Mouse (Mus musculus): ENCODE results near the gene Lrrc51. TPM values are rescaled to one million over a fixed set of nuclear protein-coding genes. Genes with fewer than 3 reads are reported as not detected.

Lrrc51 gene
- polyA plus RNA-seq (2014; fragmentation: Illumina TruSeq; extraction: RNeasy Lipid Tissue Mini Kit (QIAGEN cat#74804)): 3.6 TPM

DNA sequence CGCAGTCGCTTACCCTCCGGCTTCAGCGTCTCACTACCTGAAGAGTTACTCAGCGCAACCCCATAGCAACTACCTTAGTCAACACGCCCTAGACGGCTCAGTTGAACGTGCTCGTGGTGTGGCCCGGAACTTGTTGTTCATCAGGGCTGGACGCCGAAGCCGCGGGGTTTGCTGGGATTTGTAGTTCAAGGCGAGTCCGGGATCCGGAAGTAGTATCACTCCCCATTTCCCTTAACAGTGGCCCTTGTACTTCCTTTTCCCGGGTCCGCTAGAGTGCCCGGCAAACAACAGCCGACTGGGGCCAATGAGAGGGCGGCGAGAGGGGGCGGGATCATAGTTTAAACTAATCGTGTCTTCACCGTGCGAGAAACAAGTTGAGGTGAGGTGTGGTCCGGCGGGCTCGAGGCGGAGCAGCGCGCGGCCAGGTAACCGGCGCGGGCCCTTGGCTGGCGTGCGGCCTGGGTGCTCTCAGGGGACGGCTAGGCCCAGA is at the start of gene Lrrc51, which contains the start of gene Numa1:
TSS of gene Lrrc51 (minus strand) at position 145 of the 490 bp plus-strand sequence.
TSS of gene Numa1 (plus strand) at position 361 of the 490 bp plus-strand sequence.

DNA sequence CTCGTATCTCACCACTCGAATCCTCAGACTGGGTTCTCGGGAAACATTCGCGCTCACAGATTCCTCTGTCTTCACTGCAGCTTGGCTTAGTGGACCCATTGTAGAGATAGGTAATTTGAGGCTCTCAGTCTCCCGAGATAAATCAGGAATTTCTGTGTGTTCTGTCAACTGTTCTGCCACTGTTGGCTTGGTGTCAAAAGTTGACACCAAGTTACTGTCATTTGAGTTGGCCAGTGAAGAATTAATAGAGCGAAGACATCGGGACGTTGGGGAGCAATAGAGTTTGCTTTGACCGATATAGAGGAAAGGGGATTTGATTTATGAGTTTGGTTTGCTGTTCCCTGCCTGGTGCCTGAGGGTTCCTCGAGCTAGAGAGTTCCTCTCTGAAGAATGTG is 27.4 kb downstream of the Lrrc51 start, which contains the start of gene Tomt:
TSS of gene Tomt (minus strand) at position 73 of the 395 bp plus-strand sequence.

DNA sequence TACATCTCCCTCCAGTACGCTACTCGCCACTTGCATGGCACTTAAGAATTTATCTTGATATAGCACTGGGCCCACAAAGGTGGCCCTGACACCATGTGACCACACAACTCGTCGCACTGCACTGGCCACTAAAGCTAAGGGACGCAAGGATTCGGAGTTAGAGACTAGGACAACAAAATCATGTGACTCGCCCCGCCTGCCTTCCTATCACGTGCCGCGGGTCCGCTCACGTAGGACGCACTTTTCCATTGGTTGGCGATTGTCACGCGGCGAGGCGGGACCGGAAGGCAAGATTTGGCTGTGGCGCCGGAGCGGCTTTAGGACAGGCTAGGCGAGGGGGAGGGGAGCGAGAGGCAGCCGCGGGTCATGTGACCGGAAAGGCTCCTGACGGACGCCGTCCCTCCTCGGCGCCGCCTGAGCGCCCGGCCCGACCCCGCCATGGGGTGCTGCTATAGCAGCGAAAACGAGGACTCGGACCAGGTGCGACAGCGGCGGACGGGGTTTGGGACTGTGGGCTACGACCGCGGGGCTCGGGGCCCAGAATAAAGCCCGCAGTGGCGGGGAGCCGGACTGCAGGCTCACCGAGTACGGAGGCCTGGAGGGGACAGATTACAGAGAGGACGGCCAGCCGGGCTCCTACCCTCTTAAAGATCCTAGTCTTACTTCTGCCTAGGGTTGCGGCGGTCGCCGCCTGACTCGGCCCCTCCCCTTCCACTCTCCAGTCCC is 28.0 kb downstream of the Lrrc51 start, which contains the start of gene Lamtor1:
TSS of gene Lamtor1 (plus strand) at position 344 of the 726 bp plus-strand sequence.

DNA sequence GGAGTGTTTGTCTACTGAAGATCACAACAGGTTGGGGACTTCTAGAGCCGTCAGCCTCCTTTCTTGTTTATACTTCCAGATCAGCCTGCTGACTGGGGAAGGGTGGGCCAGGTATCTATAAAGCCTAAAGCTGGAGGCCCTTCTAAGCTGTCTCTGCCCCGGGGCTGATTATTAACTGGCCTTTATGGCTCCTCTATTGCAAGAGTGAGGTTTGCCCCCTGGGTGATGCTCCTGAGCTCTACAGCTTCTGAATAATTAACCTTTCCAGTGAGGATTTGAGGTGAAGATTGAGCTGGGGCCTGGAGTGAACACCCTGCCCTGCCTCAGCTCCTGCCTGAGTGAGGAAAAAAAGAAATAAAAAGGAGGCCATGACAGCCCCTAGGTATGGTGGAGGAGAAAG is 63.1 kb downstream of the Lrrc51 start, which contains the start of gene Folr1:
TSS of gene Folr1 (minus strand) at position 160 of the 400 bp plus-strand sequence.

DNA sequence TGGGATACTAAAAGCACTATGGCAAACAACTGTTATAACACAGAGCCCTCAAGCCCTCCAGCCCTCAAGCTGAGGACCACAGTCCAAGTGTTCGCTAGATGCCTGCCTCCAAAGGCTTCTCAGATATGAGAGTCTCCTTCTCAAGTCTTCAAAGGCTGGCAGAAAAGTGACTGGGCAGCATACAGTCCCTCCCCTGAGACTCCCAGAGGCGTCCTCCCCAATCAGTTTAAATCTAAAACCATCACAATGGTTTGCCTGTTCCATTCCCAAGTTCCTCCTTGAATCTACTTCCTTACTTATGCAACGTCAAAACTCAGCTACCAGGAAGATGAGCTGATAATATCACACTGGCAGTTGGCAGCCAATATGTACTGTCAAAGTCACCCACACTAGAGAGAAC is 70.3 kb downstream of the Lrrc51 start, which contains the start of gene Anapc15:
TSS of gene Anapc15 (plus strand) at position 301 of the 400 bp plus-strand sequence.

Other genes starting within 250 kb of the Lrrc51 start
- not detected for gene Phox2a, start 115.6 kb downstream of the Lrrc51 start, polyA plus RNA-seq (2014; fragmentation: Illumina TruSeq; extraction: RNeasy Lipid Tissue Mini Kit (QIAGEN cat#74804))
- 43.3 TPM for gene Inppl1, start 95.7 kb downstream of the Lrrc51 start, polyA plus RNA-seq (2014; fragmentation: Illumina TruSeq; extraction: RNeasy Lipid Tissue Mini Kit (QIAGEN cat#74804))
- gene Folr2, start 76.7 kb downstream of the Lrrc51 start, polyA plus RNA-seq (2014; fragmentation: Illumina TruSeq; extraction: RNeasy Lipid Tissue Mini Kit (QIAGEN cat#74804)): not detected
- 8.1 TPM for gene Anapc15, start 70.2 kb downstream of the Lrrc51 start, polyA plus RNA-seq (2014; fragmentation: Illumina TruSeq; extraction: RNeasy Lipid Tissue Mini Kit (QIAGEN cat#74804))
- 12.2 TPM for gene Folr1, start 63.1 kb downstream of the Lrrc51 start, polyA plus RNA-seq (2014; fragmentation: Illumina TruSeq; extraction: RNeasy Lipid Tissue Mini Kit (QIAGEN cat#74804))
- 8.6 TPM for gene Lamtor1, start 28.0 kb downstream of the Lrrc51 start, polyA plus RNA-seq (2014; fragmentation: Illumina TruSeq; extraction: RNeasy Lipid Tissue Mini Kit (QIAGEN cat#74804))
- gene Tomt, start 27.5 kb downstream of the Lrrc51 start, polyA plus RNA-seq (2014; fragmentation: Illumina TruSeq; extraction: RNeasy Lipid Tissue Mini Kit (QIAGEN cat#74804)): not detected
- gene Numa1, start 216 bp upstream of the Lrrc51 start, polyA plus RNA-seq (2014; fragmentation: Illumina TruSeq; extraction: RNeasy Lipid Tissue Mini Kit (QIAGEN cat#74804)): 125 TPM
- gene Il18bp, start 84.8 kb upstream of the Lrrc51 start, polyA plus RNA-seq (2014; fragmentation: Illumina TruSeq; extraction: RNeasy Lipid Tissue Mini Kit (QIAGEN cat#74804)): 12.7 TPM
- gene Rnf121, start 131.6 kb upstream of the Lrrc51 start, polyA plus RNA-seq (2014; fragmentation: Illumina TruSeq; extraction: RNeasy Lipid Tissue Mini Kit (QIAGEN cat#74804)): 10.1 TPM
- gene Xndc1, start 131.6 kb upstream of the Lrrc51 start, polyA plus RNA-seq (2014; fragmentation: Illumina TruSeq; extraction: RNeasy Lipid Tissue Mini Kit (QIAGEN cat#74804)): 14.4 TPM
- not detected for gene Xntrpc, start 131.8 kb upstream of the Lrrc51 start, polyA plus RNA-seq (2014; fragmentation: Illumina TruSeq; extraction: RNeasy Lipid Tissue Mini Kit (QIAGEN cat#74804))
- gene Trpc2, start 149.2 kb upstream of the Lrrc51 start, polyA plus RNA-seq (2014; fragmentation: Illumina TruSeq; extraction: RNeasy Lipid Tissue Mini Kit (QIAGEN cat#74804)): not detected
- gene Art1, start 167.8 kb upstream of the Lrrc51 start, polyA plus RNA-seq (2014; fragmentation: Illumina TruSeq; extraction: RNeasy Lipid Tissue Mini Kit (QIAGEN cat#74804)): not detected
- gene Art5, start 175.6 kb upstream of the Lrrc51 start, polyA plus RNA-seq (2014; fragmentation: Illumina TruSeq; extraction: RNeasy Lipid Tissue Mini Kit (QIAGEN cat#74804)): not detected
- gene Chrna10, start 182.9 kb upstream of the Lrrc51 start, polyA plus RNA-seq (2014; fragmentation: Illumina TruSeq; extraction: RNeasy Lipid Tissue Mini Kit (QIAGEN cat#74804)): not detected

All from ovary, adult 10 weeks (tissue).